Mouse (Mus musculus): ENCODE results near the gene Rab3gap2. TPM values are rescaled to one million over a fixed set of nuclear protein-coding genes. Genes with fewer than 3 reads are reported as not detected.

Gene Rab3gap2
- polyA plus RNA-seq, 1 experiment = 53.8 TPM

- peak in 1 of 2 experiments; percentile 52 for DNase-seq (ENCODE audit: extremely low spot score in 1 of 2, low spot score in 1 of 2)
These were observed 14.0 kb downstream of the Rab3gap2 start for GRCm38 (mm10) chr1:185217966-185218365.

- DNase-seq (ENCODE audit: extremely low spot score in 1 of 2, low spot score in 1 of 2) = no peak
These were observed 23.0 kb downstream of the Rab3gap2 start for GRCm38 (mm10) chr1:185226889-185227288.

- DNase-seq (ENCODE audit: extremely low spot score in 1 of 2, low spot score in 1 of 2) = no peak
These were observed 23.8 kb downstream of the Rab3gap2 start for GRCm38 (mm10) chr1:185227766-185228165.

GRCm38 (mm10) chr1:185229406-185230201 lies 25.7 kb downstream of the Rab3gap2 start:
- peak in 1 of 2 experiments; percentile 50 for DNase-seq (ENCODE audit: extremely low spot score in 1 of 2, low spot score in 1 of 2)

GRCm38 (mm10) chr1:185235837-185236236 lies 31.9 kb downstream of the Rab3gap2 start:
- DNase-seq (ENCODE audit: extremely low spot score in 1 of 2, low spot score in 1 of 2) = no peak

GRCm38 (mm10) chr1:185236530-185236929 lies 32.6 kb downstream of the Rab3gap2 start:
- DNase-seq (ENCODE audit: extremely low spot score in 1 of 2, low spot score in 1 of 2) = no peak

GRCm38 (mm10) chr1:185243013-185243412 lies 39.1 kb downstream of the Rab3gap2 start:
- no peak for DNase-seq (ENCODE audit: extremely low spot score in 1 of 2, low spot score in 1 of 2)

GRCm38 (mm10) chr1:185245456-185245855 lies 41.5 kb downstream of the Rab3gap2 start:
- no peak for DNase-seq (ENCODE audit: extremely low spot score in 1 of 2, low spot score in 1 of 2)

GRCm38 (mm10) chr1:185247429-185248085 lies 43.6 kb downstream of the Rab3gap2 start:
- DNase-seq (ENCODE audit: extremely low spot score in 1 of 2, low spot score in 1 of 2) = no peak

GRCm38 (mm10) chr1:185248728-185249127 lies 44.8 kb downstream of the Rab3gap2 start:
- no peak for DNase-seq (ENCODE audit: extremely low spot score in 1 of 2, low spot score in 1 of 2)

- no peak for DNase-seq (ENCODE audit: extremely low spot score in 1 of 2, low spot score in 1 of 2)
These were observed 48.4 kb downstream of the Rab3gap2 start for GRCm38 (mm10) chr1:185252351-185252750.

GRCm38 (mm10) chr1:185253140-185253892 lies 49.4 kb downstream of the Rab3gap2 start:
- peak; percentile 44 to 79 for DNase-seq (ENCODE audit: extremely low spot score in 1 of 2, low spot score in 1 of 2)

GRCm38 (mm10) chr1:185255336-185255735 lies 51.4 kb downstream of the Rab3gap2 start:
- no peak for DNase-seq (ENCODE audit: extremely low spot score in 1 of 2, low spot score in 1 of 2)

GRCm38 (mm10) chr1:185256753-185257152 lies 52.8 kb downstream of the Rab3gap2 start:
- DNase-seq (ENCODE audit: extremely low spot score in 1 of 2, low spot score in 1 of 2) = no peak

GRCm38 (mm10) chr1:185262565-185262964 lies 58.6 kb downstream of the Rab3gap2 start:
- DNase-seq (ENCODE audit: extremely low spot score in 1 of 2, low spot score in 1 of 2) = no peak

- DNase-seq (ENCODE audit: extremely low spot score in 1 of 2, low spot score in 1 of 2) = no peak
These were observed 64.8 kb downstream of the Rab3gap2 start for GRCm38 (mm10) chr1:185268675-185269074.

- DNase-seq (ENCODE audit: extremely low spot score in 1 of 2, low spot score in 1 of 2) = no peak
These were observed 66.6 kb downstream of the Rab3gap2 start for GRCm38 (mm10) chr1:185270403-185271097.

- no peak for DNase-seq (ENCODE audit: extremely low spot score in 1 of 2, low spot score in 1 of 2)
These were observed 67.5 kb downstream of the Rab3gap2 start for GRCm38 (mm10) chr1:185271373-185271772.

GRCm38 (mm10) chr1:185274819-185275545 lies 71.1 kb downstream of the Rab3gap2 start:
- no peak for DNase-seq (ENCODE audit: extremely low spot score in 1 of 2, low spot score in 1 of 2)

- DNase-seq (ENCODE audit: extremely low spot score in 1 of 2, low spot score in 1 of 2) = no peak
These were observed 72.1 kb downstream of the Rab3gap2 start for GRCm38 (mm10) chr1:185275976-185276375.
